Mouse (Mus musculus) CH12F3 (cell line): ENCODE measurements around the gene Pmp22.

Experiments
- in situ Hi-C: fragments of 300-500 bp; cut with MboI; formaldehyde crosslinking; loops from 2 replicates; pipeline ENCODE4 v1.14.3; 2020; ENCODE audit warnings: low sequenced_read_pairs

The Pmp22 gene

DNA sequence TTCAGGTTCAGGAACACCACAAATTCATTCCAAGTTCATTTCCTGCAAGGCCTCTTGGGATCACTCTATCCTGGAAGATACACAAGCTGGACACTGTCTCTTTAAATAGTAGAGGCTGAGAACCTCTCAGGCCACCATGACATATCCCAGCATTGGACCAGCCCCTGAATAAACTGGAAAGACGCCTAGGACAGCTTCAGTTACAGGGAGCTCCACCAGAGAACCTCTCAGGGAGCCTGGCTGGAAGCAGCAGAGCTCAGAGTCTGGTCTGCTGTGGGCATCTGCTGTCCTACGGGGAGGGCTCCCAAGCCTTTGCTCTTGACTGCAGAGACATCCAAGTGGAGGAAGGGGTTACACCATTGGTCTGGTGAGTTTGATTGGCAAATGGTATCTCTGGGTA, at the start of gene Pmp22:
Gene Pmp22, plus strand, starts transcription at position 199 of the 400 bp plus-strand sequence.
- in situ Hi-C loops = no loop called here

DNA sequence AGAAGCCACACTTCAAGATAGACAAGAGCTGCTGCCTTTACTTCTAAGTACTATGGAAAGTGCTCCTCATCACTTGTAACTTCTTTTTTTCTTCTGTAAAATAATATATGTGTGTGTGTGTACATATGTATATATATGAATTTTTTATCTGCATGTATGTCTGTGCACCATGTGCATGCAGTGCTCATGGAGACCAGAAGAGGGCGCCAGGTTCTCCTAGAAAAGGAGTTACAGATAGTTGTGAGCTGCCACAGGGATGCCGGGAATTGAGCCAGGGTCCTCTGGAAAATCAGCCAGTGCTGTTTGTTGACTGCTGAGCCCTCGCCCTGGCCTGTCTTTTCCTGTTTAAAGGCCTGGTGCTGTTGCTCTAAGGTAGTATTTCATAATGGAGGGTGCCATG, 44.2 kb upstream of the Pmp22 start:
- in situ Hi-C loops = no loop called here

DNA sequence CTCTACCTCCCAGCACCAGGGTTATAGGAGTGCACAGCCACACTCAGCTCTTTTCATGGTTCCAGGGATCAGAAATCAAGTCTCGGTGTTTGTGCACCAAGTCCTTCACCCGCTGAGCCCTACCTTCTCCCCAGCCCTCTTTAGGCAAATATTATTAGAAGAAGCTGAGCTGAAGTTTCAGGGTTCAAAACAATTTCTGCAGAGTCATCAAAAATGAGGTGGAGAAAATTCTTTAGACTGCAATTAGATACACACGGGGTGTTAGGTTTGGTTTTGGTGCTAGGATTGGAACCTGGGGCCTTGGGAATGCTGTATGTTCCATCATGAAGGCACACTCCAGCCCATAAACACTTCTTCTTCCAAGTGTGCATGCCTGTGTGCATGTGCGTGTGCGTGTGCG, 40.1 kb upstream of the Pmp22 start:
- in situ Hi-C loops = no loop called here

DNA sequence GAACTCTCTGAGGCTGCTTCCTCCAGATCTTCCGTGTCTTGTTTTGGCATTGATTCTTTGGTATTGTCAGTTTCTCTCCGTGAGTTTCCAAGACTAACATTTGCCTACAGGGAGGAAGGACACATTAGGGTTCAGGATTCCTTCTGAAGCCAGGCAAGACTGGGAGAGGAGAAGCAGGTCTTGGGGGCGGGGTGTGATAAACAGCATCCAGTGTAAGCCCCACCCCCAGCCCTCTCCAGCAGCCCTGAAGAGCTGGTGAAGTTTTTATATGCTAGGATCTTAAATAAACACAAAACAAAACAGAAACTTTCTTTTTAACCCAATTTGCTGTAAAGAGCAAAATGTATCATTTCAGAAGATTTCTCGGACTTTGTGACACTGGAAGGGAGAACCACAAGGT, 38.6 kb upstream of the Pmp22 start:
- in situ Hi-C loops = no loop called here

DNA sequence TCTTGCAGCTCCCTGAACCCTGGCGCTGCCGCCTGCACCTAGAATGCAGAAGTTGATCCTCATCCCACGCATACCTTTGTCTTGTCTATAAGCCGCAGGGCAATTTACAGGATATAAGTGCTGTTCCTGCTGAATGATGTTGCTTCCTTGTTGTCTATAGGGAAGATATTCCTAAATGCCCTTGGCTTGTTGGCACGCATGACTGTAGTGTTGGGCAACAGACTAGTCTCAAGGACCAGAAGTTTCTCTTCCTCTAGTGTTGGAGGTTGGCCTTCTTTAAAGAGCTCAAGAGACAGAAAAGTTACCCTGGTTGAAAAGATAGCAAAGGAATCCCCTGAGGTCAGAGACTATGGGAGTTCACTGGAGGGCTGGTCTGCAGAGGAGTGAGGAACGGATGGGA, 37.8 kb upstream of the Pmp22 start:
- in situ Hi-C loops = no loop called here

DNA sequence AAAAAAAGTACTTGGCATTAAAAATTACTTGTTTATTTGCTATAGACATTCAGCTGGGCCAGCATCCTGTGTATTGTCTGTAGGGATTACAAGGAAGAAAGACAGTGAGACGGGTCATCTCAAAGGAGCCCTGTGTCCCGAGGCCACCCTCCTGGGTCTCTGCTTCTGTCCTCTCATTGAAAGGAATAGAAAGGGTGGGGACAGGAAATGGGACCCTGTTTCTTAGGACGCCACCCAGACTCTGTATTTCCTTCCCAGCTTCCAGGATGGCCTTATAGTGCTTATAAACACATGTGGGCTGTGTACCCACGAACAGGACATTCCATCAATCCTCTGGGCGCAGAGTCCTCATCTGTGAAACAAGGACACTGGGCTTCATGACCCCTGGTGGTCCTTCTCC, 36.5 kb upstream of the Pmp22 start:
- in situ Hi-C loops = no loop called here

DNA sequence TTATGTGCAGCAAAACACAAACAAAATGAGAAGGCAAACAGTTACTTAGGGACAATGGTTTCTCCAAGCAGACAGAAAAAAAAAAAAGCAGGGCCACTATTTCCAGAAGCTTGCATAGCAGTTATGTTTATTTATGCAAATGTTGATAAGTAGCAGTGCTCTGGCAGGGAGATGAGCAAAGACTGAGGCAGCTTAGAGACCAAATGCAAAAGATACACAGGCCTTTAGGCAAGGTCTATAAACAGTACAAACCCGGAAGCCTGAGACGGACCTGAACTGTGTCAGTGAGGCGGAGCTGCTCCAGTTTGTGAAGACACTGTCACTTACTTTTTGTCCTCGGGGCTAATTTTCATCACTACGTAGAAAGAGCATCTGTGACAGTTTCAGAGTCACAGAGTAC, 35.2 kb upstream of the Pmp22 start:
- in situ Hi-C loops = no loop called here

DNA sequence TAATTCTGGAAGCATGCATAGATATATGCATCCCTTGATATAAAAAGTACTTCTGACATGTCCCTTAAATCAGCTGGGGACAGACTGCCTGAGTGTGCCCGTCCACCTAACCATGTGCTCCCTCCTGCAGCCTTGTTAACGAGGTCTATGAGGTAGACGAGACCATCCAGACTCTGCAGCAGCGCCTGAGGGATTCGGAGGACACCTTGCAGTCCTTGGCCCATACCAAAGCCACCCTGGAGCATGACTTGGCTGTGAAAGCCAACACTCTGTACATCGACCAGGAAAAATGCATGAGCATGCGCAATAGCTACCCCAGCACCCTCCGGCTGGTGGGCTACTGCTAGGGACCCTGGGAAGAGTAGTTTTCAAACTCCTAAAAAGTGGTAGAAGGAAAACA, 34.3 kb upstream of the Pmp22 start:
- in situ Hi-C loops = no loop called here

DNA sequence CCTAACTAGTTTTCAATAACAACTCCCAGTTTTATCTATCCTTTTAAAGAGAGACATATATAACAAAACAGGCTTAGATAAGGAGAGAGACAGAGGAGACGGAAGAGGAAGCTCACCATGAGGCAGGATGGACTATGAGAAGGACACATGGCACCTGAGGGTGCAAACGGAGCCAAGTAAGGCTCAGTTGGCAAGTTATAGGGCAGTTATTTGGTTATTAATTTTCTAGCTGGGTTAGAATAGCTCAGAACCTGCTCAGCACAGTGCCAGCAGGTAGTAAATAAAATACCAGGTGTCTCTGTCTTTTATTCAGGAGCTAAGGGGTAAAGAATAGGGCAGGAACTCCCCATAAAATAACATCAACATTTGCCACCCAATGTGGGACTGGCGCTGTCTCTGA, 30.8 kb upstream of the Pmp22 start:
- in situ Hi-C loops = no loop called here

DNA sequence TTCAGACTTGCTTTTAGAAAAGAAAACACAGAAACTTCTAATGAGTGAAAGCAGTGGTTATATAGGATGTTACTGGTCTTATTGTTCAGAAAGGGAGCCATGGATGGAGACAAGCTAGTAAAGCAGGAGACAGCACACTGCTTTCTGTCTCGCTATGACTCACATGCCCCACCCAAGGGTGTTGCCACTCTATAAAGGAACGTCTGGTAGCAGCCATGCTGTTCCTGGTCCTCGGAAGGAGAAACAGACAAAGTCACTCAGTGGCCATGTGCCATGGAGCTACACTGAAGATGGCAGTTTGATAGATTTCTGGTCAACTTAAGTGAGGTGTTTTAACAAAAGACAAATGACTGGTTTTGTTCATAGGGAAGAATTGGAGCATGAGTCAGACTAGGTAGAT, 29.4 kb upstream of the Pmp22 start:
- in situ Hi-C loops = no loop called here

DNA sequence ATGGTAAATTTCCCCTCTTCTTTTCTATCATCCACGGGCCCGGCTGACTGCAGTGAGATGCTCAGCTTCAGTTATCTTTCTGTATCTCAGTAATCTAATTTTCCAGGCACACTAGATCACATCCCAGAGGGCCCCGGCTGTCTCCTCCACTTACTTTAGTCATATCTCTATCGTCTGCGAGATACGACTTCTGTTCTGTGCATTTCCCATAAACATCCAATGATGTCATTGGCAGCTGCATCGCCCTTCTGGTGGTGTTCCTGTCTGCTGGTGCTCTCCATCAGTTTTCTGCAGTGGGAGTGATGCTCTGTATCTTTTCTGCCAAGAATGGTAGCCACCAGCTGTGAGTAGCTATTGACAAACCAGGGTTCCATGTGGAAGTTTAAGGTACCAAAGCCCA, 25.5 kb upstream of the Pmp22 start:
- in situ Hi-C loops = no loop called here

DNA sequence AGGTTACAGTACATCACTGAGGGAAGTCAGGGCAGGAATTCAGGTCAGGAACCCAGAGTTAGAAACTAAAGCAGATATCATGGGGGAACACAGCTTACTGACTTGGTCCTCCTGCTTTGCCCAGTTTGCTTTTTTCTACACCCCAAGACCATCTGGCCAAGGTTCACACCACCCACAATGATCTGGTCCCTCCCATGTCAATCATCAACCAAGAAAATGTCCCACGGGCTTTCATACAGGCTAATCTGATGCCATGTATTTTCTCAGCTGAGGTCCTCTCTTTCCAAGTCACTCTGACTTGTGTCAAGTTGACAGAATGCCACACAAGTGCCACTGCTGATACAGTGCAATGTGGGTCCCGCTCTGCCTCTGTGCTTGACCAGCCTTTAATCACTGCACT, 24.8 kb upstream of the Pmp22 start:
- in situ Hi-C loops = no loop called here

DNA sequence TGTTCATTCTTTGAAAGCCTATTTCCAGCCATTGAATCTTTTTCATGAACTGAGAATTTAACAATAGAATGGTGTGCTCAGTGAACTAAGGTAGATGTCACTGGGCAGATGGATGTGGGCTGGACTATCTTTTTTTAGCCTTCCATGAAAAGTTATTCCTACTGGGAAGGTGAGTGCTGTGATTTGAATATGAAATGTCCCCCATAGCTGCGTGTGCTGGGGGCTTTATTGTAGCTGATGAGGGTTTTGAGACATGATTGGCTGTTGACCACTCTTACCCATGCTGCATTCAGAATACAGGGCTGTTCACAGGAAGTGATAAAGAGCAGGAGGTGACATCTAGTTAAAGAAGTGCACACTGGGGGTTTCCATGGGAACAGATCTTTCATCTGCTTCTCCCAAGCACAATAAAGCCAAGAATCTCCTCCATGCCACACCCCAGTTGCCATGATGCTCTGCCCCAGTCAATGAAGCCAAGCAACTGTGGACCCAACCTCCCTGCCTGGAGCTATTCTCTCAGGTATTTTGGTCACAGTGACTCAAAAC, 19.5 kb upstream of the Pmp22 start:
- in situ Hi-C loops = no loop called here

DNA sequence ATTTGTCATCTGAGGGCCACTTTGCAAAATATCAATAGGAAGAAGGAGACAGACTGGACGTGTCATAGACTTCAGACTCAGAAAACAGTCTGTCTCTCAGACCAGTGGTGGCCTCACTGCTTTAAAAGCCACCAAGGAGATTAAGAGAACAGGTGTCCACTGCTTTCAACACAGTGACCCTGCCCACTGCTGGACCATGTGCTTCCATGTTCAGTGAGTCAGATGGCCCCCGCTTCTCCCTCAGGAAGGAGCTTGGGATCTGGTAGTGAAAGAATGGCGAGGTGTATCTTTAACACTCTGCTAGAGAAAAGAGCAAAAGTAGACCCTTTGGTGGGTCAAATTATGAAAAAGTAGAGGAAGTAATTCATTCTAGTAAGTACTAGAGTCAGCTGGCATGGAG, 18.5 kb upstream of the Pmp22 start:
- in situ Hi-C loops = no loop called here

DNA sequence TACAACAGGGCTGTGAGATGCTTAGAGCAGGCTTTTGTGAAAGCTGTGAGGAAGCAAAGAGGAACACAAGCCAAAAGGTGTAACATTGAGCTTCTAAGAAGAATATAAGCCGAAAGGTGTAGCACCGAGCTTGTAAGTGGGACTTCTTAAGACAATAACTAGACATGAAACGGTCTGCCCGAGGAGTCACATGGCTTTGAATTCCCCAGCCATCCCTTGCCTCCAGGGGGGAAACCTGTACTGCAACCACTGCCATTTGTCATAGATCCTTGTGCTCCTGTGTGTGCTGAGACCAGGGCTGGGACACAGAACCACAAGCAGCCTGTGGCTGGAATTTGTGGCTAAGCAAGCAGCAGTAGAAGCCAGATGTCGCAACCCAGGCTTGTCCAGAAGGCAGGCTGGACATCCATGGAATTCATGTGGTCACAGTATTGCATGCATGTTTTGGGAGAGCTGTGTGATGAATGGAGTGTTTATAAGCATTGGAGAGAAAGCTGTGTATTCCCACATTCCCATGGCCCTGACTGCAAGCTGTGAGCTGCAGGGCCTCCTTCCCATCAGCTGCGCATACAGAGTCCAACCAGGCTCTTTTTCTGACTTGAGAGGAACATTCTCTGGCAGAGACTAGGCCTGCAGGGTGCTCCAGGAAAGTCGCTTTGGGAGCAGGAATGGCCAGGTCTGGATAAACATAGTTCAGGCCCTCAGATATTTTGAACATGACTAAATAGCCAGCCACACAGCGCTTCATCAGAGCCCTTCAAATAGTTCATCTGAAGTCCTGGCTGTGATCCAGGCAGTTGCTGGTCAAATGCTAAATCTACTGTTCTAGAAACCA, 13.8 kb upstream of the Pmp22 start:
- in situ Hi-C loops = no loop called here

DNA sequence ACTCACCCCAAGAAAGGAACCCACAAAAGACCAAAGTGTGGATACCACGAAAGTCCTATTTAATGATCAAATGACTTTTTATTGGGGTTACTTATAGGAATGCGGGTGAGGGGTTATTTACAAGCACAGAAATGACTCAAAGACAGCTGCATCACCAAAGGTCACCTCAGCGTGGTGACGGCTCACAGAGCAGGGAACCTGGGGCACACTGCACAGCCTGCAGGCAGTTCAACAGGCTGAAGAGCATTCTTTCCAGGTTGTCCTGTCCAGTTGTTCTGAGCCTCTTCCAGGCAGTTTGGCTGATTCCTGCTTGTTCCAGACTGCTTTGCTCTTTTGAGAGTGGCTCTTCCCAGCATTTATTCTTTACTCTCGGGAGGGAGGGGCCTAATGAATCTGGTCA, 12.1 kb upstream of the Pmp22 start:
- in situ Hi-C loops = no loop called here

DNA sequence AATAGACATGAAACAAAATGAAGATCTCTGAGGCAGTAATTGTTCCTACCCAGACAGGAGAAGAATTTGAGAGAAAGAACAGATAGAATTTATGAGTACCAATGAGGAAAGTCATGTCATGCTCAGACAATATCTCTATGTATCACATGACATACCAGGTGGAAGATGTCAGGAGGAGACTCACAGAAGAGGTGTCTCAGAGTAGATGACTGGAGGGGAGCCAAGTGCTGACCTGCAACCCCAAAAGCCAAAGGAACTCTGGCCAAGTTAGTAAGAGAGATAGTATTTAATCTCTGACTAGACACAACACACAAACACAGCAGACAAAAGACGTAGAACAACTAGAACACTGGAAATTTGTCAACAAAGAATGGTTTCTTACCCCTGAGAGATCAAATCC, 11.5 kb upstream of the Pmp22 start:
- in situ Hi-C loops = no loop called here

DNA sequence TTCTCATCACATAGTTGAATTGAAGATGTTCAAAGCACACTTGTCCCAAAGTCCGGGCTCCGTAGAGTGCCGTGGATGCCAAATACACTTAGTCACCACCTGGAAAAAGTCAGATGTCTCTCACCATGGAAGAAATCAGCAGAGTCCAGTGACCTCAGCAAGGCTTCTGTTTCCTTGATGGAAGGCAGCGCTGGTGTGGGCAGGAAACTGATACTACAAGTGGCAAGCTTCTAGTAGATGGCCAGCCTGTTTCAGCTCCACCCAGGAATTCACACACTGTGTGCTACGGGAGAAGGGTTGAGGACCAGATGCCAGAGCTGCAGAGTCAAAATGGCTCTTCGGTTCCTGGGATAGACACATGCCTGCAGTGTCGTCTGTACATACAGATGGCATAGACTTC, 9.0 kb upstream of the Pmp22 start:
- in situ Hi-C loops = no loop called here

DNA sequence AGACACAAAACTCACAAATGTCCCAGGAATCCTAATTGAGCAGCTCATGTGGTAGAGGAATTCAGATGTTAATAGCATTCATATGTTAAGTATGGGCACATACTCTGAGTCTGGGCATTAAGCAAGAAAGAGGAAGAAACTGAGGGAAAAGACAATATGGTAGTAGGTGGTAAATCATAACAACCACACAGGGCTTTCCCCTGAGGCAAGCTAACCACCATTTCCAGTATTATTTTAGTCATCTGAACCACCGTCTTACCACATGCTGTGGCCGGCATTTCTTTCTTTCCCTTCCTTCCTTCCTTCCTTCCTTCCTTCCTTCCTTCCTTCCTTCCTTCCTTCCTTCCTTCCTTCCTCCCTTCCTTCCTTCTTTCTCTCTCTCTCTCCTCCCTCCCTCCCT, 6.5 kb upstream of the Pmp22 start:
- in situ Hi-C loops = no loop called here

DNA sequence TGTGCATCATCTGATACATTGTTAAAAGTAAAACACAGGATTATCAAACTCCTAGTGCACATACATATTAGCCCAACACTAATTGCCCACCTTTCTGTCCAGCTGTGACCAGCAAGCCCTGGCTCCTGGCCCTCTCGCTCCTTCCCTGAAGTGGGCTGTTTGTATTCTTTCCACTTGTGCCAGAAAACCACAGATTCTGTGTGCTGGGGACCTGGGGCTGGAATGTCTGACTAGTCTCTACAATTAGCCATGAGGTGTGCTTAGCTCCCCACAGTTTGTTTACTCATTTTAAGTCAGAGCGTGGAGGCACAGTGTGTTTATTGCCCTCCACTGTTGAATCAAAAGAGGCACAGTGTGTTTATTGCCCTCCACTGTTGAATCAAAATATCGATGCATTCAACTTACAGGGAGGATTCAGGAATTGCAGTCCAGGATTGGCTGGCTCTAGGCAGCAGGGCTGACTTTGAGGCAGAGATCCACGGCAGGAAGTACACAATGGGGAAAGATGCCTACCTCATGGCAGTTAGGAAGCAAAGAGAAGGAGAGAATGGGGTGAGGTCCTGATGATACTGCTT, 5.9 kb upstream of the Pmp22 start:
- in situ Hi-C loops = no loop called here

DNA sequence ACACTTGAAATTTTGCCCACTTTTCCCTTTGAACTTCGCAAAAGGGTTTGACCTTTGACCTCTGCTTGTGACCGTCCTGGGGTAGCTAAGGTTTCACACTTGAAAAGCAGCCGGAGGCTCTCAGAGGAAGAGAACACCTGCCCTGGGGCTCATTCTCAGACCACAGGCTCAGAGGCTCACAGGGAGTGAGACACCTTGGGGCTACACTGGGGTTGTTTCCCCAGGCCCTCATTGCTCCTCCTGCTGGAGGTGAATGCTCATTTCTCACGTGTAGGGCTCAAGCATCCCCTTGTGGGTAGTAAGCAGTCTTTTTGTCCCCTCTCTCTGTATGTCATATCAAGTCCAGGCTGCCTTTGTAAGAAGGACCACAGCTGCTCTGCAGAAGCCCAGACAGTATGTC, 4.5 kb upstream of the Pmp22 start:
- in situ Hi-C loops = no loop called here

DNA sequence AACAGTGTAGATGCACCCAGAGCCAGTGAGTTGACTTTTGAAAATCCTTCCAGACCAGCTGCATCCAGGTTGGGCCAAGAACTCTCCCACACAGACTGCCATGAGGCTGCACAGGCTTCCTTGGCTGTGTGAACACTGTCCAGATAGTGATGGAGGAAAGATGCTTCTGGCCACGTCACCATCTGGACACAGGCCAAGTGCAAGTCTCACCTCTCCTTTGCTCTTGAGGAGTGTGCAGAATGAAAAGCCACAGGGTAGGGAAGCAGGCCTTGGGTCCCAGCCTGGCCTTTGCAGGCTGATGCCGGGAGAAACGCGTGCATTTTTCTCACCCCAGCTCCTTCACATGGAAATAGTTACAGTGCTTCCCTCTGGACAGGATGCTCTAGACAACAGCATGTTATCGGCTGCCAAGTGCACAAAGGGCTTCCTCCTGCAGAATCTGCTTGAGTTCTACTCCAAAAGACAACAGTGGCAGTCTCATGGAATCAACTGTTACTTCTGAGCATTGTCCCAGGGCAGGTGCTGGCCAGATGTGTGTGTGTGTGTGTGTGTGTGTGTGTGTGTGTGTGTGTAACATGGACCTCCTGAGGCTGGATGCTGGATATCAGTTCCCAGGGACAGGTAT, 2.8 kb upstream of the Pmp22 start:
- in situ Hi-C loops = no loop called here
